In genomic region chr16:92316049-92316738, GRCm38 (mm10) we compare ENCODE assay signal across 1 mouse cellular context.
TF ChIP-seq lines count a peak whose summit lies in the region.

No protein-coding gene starts in this region.

TF ChIP-seq in CH12.LX, 34 proteins besides CTCF, POLR2A, EP300 and RAD21 (continued from another document):
- TF ChIP-seq MEF2A (IDR thresholded peaks at IDR 0.05; ENCODE audit: borderline replicate concordance, low read depth, low read length) (peak; percentile 86; the same call in 1 of the 2 replicates), IRF4 (IDR thresholded peaks at IDR 0.05; ENCODE audit: low read depth, low read length) (peak; percentile 95), RCOR1 (conservative IDR thresholded peaks at IDR 0.05; ENCODE audit: low read depth, low read length) (peak; percentile 79; the same call in 1 of the 2 replicates), TCF12 (IDR thresholded peaks at IDR 0.05; ENCODE audit: low read depth, low read length) (peak; percentile 94), CHD2 (IDR thresholded peaks at IDR 0.05; ENCODE audit: low read length) (peak; percentile 61), JUN (IDR thresholded peaks at IDR 0.05; ENCODE audit: insufficient read depth, low read depth, low read length) (peak; percentile 70; the same call in 1 of the 2 replicates), UBTF (IDR thresholded peaks at IDR 0.05; ENCODE audit: low read depth, low read length) (0 out of 2 replicates have a peak, but pooled peaks have one; percentile 15)
